Mouse (Mus musculus): ENCODE data around the gene Aldh1a3.
A peak's percentile ranks its signal among the peaks of the same experiment; 100 is the strongest.

Aldh1a3 gene

DNA sequence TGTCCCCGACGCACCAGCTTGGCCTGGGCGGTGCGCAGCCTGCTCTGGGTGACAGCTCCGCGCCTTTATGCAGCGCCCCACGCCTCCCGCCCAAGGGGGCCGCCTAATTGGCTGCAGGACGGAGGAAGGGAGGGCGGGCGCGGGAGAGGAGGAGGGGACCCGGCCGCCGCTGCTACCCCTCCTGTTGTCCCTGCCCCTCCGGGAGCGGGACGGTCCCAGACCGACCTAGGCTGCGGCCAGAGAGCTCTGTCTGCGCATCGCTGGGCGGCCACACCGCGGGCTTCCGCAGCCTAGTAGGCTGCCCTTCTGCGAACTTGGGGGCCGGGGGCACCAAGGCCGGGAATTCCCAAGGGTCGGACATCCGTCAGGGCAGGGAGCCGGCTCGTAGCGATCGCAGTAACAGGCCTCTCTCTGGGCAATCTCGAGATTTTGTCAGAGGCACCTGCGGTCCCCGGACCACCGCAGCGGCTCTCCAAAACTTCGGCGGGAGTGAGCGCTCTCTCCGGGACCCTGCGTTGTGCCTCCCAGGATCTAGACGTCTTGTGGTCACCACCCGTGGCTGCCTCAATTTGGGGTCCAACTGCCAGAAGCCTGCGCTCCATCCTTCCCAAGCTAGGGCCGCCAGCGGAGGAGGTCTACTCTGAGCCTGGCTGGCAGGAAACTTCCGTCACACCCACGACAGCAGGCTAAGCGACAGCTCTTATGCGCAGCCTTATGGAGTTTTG lies at the start of gene Aldh1a3:
TSS of gene Aldh1a3 (minus strand) at position 81 of the 725 bp plus-strand sequence.
- DNase-seq = peak; percentile 41

DNA sequence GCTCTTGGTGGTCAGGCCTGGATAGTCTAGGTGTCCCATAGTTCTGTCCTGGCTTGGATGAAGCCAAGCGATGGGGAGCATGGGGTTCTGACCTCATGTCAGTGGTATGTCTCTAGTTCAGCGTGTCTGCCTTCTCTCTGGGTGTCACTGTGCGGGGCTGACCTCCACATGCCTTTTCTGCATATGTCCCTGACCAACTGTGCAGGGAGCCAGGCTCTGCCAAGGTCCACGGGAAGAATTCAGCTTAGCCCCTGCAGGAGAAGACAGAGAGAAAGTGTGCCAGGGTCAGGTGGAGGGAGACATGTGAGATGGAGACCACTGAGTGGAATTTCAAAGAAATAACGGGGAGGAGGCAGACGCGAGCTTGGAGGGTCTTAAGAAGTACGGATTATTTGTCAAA lies 49.0 kb upstream of the Aldh1a3 start:
- DNase-seq = no peak

DNA sequence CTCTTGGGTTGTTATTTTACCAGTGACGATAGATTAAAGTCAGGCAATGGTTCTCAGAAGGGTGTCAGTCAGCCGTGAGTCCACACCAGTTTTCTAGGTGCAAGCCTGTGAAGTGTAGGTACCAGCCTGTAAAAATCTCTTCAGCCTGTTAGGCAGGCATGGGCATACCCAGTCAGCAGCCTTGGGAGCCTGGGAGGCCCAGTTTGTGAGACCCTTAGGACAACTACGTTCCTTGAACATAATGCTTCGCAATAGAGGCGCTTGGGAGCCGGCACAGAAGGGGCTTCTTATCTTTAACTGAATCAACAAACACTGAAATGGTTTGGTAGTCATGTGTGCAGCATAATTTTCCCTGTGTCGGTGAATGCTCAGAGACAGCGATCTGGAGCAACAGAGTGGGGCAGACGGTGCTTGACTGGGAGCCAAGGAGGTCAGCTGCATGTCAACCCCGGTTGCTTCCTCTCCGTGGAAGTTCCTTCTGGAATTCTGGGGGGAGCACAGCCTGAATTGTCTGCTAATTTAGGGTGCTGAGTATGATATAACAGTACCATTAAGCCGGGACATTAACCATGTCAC lies 44.4 kb upstream of the Aldh1a3 start:
- no peak for DNase-seq

DNA sequence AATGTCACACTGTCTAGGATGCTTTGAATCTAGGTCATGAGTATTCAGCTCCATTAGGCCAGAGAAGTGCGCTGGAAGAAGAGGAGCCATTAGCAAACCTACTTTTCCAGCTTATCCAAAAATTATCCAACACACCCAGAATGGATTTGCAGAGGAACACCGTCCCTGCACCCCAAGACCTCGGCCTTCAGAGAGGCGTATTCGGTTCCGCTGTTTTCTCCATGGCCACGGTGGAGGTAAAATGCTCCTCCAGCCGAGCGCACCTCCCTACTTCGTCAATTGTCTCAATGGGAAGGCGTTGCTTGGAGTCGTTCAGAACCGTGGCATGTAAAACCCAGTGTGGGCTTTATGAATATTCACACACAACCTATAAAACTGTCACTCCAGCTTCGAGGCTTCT lies 39.3 kb upstream of the Aldh1a3 start:
- no peak for DNase-seq

DNA sequence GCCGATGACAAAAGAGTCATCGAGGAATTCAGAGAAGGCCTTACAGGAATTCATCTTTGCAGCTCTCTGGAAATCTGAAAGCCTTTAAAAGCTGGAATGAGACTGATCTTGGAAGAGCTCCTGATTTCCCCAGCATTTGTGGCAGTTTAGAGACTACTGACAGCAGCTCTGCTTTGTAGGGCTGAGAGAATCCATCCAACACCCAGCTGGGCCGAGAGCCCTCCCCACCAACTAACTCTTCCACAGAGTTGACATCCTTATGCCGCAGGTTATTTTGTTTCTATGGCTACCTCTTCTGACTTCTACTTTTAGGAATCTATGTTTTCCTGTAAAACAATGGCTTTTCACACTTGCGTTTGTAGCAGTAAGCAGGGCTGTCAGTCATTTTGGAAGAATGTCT lies 37.9 kb upstream of the Aldh1a3 start:
- no peak for DNase-seq

DNA sequence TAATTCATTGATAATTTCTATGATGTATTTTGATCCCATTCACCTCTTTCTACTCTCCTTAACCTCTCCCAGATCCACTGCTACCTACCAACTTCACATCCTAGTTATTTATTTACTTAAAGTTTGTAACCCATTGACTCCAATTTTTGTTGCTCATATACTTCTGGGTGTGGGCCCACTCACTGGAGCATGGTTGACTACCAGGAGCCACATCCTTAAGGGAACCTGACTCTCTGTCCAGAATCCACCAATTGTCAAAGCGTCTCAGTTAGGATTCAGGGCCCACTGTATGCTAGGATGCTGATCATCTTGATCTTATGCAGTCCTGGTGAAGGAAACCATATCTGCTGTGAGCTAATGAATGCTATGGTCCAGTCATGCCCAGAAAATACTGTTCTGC lies 35.8 kb upstream of the Aldh1a3 start:
- DNase-seq = no peak

DNA sequence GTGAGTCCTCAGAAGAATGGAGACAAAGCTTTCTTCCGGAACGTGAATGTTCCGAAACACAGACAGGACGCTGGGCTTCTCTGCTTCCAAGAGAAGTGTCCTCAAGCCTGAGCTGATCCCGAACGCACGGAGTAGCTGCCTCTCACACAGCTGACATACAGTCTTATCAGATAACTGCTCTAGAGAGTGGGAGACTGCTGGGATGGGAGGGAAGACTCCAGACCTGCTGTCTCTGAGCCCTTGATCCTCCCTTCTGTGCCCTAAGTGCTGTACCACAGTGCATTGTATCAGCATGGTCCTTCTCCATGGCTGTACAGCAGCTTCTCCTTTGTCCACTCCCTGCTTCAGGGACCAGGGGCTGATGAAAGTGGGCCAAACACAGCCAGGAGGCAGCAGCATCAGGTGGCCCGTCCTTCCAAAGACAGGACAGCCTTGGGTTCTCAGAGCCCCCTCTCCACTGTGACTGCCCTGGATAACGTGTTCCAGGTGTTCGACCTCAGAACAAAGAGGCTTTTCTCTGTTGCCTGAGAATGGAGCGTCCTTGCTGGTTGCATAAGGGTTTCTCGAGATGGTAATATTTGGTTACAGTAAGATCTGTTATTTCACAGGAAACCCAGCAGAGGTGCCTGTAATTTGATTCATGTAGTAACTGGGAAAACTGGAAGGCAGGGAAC lies 24.4 kb upstream of the Aldh1a3 start:
- no peak for DNase-seq

DNA sequence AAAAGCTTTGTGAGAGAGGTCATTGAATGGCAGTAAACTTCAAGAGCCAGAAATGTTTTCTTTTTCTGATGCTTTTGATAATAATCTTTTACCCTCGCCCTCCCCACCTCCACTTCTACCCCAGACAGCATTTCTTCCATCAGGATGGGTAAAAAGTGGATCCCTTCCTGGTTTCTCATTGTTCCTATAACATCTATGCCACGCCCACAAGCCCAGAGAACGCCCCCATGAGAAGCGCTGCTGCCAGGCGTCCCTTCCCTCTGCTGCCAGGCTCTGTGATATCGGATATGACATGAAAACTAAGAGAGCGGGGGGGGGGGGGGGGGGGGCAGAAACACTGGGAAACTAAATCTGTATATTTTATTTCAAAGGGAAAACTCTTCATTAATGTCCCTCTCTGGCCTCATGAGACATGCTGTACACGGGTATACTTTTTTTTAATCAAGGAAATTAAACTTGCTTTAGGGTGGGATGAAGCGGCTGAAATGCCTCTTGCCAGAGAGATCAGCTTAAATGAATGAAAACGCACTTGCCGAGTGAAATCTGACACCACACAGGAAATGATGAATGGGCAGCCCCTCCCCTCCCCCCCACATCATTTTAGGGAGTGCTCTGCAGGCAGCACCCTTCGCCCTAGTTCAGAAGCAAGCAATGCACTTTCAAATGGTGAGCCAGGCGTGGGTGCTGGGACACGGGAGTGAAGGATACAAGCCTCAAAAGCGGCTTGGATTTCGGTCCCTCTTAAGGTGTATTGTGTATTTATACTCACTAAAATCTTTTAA lies 22.8 kb upstream of the Aldh1a3 start:
- DNase-seq = no peak

DNA sequence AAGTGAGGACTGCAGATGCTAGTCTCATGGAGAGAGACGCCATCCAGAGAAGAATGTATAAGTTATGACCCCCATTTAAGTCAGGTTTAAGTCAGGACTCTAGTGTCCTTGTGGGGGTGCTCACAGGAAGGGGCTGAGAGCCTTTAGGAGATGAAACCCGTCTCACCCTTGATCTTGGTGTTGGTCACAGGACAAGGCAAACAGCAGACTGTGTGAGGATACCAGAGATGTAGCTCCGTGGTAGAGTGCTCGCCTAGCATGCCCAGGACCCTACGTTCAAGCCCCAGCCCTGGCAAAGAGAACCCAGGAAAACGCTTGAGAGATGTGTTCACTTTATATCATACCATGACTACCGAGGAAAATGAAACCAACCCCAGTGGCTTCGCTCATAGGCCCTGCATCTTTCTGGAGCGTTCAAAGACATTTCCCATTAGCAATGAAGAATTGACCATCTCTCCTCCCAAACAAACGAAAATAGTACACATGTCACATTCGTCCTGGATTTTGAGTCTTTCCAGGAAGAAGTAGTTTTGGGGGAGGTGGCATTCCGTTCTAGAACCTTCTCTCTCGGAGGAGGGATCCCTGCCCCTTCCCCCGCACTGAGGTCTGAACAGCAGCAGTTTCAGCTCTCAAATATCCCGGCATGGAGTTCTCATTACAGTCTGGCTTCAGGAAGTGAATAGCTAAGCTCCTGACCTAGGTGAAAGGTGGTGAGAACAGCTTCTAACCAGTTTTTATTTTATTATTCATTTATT lies 21.6 kb upstream of the Aldh1a3 start:
- DNase-seq = no peak

DNA sequence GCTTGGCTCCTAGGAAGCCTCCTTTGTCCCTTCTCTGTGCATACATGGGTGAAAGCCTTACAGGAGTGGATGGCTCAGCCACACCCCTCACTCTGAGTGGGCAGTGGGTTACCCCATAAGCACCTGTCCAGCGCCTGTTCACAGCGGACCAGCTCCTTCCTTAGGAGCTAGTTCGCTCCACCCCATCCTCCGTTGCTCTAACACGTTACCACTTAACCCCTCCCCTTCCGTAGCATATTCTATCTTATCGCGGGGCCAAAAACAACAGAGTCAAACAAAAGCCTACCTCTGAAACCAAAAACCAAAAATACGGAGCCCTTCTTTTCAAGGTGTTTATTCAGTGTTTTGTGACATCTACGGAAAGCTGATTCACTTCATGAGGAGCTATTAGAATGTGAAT lies 21.0 kb upstream of the Aldh1a3 start:
- no peak for DNase-seq

DNA sequence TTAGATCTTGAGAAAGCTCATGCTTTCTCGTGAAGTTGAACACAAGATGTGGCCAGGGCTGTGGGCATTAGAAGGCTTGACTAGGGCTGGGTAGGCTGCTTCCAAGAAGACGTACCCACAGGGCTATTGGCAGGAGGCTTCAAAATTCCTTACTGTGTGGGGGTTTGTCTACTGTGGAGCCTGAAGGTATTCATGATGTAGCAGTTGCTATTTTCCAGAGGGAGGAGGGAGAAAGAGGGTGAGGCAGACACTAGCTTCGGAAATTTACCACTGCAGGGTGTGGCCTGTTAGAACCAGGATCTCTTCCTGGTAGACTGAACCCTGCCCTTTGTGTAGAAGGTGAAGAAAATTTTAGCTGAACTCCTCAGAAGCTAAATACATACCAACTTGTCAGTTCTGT lies 19.5 kb upstream of the Aldh1a3 start:
- DNase-seq = no peak

DNA sequence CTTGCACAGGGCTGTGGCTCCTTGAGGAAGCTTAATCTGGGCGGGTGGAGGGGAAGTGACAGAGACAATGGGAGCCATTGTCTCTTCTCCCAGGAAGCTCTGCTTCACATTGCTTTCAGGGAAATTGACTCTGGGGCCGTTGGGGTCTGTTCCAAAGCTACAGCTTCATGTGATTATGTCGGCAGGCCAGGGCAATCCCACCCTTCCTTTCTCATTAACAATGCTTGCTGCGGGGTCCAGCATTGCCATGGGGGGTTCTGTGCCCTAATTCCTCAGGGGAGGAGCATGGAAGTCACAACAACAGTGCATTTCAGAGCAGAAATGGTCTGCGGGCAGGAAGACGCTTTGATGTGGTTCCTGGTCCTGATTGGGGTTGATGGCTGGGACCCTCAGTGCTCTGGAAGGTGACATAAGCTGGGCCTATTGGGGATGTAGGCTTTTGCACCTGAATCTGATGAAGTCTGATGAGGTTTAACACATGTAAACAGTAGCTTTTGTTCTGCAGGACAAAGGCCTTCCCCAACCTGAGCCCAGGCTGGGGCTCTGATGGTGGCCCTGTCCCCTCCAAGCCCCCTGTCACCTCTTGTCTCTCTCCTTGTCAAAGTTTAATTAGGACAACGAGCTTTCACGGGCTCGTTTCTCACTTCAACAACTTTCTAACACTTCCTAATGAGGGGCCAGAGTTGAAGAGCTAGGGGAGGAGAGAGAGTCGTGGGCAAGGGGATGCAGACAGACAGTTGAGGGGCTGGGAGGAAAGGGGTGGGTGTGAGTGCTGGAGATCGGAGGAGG lies 18.0 kb upstream of the Aldh1a3 start:
- DNase-seq = no peak

DNA sequence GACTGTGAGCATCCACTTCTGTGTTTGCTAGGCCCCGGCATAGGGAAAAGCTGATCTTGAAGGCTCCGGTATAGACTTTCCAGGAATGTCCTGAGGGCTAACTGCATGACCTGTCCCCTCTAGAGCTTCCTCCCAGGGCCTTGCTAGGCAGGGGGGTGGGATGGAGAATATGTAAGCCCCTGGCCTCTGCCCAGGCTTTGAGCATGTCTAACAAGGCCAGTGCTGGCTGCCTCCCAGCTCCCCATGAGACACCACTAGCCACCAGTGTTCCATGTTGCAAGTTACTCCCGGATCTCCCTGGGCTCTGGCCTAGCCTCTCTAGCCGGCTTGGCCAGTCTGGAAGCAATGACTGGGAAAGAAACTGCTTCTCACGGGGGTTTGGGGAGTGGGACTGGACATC lies 17.4 kb upstream of the Aldh1a3 start:
- no peak for DNase-seq

DNA sequence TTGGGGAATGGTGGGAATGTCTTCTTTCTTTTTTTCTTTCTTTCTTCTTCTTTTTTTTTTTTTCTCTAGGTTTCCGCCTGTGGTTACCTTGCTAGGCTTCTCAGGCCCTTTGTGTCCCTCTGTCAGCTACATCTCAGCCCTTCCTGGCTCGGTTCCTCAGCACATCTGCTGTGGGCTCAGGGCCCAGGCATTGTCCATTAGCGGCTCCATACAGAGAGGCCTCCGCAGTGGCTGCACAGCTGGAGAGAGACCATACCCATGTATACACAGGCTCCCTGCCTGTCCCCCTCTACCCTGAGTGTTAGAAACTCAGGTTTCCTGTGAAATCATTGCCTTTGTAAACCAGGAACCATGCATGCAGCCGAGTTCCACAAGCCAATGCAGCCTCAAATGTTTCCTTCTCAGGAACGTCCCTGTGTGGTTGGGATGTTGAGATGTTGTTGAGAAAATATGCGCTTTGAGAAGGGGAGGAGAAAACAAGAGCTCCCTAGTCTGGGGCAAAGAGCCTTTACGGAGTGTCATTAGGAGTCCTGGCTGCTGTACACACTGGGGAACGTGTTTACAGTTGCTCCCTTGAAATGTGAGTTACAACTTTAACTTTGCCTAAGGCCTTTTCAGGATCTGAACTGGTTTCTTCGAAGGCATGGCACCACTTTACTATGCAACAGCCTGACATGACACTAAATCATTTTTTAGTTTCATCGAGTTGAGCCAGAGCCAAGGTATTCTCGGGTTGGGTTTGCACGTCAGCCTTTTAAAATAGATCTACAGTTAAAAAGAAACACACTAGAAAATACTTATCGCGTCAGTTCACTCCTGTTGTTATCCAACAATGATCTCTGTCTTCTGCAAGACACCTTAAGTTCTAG lies 15.4 kb upstream of the Aldh1a3 start:
- DNase-seq = no peak

DNA sequence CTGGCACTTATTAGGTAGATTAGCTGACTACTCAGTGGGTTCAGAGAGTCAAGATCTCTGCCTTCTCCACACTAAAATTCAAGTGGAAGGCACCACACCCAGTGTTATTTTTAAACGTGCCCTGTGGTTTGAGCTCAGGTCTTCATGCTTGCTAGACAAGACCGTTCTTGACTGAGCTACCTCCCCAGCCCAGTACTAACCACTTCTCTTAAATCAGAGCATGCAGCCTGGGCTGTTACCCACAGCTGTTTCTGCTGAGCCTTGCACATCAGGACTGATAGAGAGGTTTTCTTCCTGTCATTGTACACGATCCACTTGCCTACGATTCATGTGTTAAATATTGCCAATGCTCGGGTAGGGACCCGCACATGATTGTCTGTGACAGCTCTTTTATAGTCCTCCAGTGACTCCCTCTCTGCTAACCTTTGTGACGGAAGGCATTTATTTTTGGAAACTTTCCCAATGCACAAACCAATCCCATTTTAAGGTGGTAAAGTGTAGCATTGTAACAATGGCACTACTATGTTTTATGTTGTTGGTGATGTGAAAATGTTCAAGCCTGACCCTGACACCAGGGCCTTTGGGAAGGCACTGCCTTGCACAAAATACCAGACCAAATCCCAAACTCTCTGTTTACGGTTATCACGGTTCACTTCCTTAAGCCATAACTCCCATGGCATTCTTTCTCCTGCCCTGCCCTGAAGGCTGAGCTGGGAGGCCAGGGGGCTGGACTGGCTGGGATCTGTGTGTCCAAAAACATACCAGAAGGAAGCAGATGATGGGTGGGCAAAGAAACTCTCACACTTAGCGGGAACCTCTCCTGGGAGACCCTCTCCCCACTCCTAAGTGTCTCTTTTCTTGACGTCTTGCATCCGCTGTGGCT lies 11.7 kb upstream of the Aldh1a3 start:
- no peak for DNase-seq

DNA sequence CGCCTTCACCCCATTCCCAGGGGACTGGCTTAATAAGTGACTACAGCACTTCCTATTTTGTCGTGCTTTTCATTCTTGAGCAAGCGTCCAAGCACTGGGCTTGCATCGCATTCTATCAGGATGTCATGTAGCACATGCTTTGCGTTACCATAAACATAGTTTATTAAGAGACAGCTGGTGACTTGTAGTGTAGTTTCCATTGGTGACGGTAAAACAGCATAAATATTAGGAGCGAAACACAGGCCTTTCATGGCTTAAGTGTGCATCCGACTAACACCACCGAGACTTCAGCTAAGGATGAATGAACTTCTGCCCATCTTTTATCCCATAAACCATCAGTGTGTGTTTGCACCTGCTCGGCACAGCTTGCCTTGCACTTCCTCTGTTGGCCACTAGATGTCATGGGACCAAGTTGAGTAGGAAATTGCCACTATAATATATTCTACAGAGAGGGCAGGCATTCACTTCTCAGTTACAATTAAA lies 7.2 kb upstream of the Aldh1a3 start:
- DNase-seq = peak; percentile 64

DNA sequence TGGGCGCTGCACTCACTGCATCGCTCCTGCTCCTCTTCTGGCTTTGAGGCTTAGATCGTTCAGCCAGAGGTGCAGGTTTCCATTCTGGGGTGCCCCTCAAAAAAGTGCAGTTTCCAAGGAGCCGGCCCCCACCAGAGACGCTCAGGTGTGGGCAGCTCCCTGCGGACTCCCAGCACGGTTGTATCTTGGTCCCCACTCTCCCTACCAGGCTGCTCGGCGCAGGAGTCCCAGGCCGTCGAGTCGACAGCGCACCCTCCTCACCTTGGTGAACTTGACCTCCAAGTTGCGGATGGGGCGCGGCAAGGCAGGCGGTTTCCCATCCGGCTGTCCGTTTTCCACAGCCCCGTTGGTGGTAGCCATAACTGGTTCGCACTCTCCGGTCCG lies 272 bp downstream of the Aldh1a3 start:
- no peak for DNase-seq

DNA sequence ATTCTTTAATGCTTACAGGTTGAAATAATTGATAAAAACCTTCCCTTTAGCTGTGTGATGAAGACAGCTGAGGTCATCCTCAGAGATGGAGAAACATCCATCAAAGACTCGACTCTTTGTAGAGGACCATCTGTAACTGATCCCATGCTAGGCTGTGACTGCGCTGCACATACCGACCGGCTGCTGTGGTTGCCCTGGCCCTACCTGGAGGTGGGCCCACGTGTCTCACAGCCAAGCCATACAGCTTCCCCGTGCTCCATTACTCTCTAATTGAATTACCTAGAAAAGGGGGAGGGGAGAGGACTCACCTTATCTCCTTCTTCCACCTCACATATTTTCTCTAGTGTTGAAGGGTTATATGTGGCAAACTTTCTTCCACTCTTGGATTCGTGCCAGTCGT lies 5.4 kb downstream of the Aldh1a3 start:
- no peak for DNase-seq

DNA sequence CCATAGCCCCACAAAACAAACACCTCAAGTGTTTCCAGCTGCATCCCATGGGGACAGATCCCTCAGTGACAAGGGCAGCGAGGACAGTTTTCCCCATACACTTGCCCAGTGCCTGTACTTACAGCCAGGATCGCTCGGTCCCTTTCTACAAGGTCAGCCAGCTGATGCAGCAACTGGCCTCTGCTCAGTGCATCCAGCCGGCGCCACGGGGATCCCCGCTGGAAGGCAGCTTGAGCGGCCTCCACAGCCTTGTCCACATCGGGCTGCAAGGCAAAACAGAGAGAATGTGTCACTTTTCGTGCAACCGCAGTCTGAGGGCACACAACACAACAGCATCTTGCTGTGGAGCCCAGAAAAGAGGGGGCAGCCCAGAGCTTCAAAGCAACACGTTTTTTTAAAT lies 8.3 kb downstream of the Aldh1a3 start:
- no peak for DNase-seq

DNA sequence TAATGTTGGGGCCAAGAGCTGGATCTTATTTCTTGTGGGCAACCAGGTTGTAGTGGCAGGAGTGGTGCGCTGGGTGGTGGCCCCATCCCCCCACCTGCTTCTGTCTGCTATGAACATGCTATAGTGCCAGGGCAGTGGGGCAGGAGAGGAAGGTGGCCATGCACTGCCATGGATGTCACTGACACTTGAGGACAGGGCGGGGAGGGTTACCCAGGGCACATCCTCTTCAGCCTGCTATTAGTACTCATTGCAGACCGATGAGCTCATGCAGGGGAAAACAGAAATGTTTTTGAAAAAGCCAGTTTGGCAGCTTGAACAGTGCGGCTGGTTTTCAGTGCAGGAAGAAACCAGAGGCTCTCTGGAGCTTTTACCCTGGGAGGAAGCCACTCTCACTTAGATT lies 10.5 kb downstream of the Aldh1a3 start:
- DNase-seq = no peak
